Mouse (Mus musculus) left cerebral cortex, adult 8-10 months (tissue): ENCODE results near the gene H2-Q10. TPM values are rescaled to one million over a fixed set of nuclear protein-coding genes. Genes with fewer than 3 reads are reported as not detected.
"Not testable (repeated sequence)": the region's sequence is repeated elsewhere in the genome, so short reads cannot be mapped to it uniquely, and the experiment has no call there.

ENCODE experiments used
- DNase-seq, 2 experiments: peaks; one replicate each; pipeline ENCODE4 v3.0.0; 2022; ENCODE audit warnings: low spot score in 2 of 2
- total RNA-seq, 4 experiments: library from RNA; stranded (reverse); gene quantifications; 2 replicates each; pipeline ENCODE4 v1.2.4; 2022

The H2-Q10 gene
- under 1 TPM; 0.26 to 0.72 (median 0.38) TPM for total RNA-seq

GRCm38 (mm10) chr17:35469842-35470751, at the start of gene H2-Q10:
Gene H2-Q10 (plus strand): TSS chr17:35470089.
- DNase-seq = no peak

DNA sequence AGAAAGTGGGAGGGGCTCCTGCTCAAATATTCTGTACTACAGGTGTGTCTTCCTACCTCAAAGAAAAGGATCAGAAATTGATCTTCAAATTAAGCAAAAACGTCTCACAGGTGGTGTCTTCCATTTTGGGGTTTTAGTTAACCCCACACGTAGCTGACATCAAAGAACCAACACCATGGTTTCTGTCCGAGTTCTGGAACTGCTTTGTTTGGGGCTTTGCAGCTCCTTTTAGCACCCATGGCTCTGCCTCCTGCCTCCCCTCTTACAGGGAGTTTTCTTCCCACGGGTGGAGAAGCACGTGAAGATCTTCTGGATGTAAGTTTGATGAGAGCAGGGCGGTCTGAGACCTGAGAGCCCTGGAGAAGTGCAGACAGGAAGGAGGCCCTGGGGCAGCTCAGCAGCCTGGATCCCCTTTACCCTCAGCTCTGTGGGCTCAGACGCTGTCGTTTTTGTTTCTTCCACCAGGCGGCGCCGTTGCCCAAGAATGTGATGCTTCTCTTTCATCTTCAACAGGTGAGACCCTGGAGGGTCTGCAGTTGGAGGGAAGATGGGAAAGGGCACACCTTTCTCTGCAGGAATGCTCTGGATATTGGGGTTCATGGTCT, 49.6 kb upstream of the H2-Q10 start:
- DNase-seq = not testable (repeated sequence)

GRCm38 (mm10) chr17:35421331-35421730, 48.6 kb upstream of the H2-Q10 start:
- DNase-seq = not testable (repeated sequence)

DNA sequence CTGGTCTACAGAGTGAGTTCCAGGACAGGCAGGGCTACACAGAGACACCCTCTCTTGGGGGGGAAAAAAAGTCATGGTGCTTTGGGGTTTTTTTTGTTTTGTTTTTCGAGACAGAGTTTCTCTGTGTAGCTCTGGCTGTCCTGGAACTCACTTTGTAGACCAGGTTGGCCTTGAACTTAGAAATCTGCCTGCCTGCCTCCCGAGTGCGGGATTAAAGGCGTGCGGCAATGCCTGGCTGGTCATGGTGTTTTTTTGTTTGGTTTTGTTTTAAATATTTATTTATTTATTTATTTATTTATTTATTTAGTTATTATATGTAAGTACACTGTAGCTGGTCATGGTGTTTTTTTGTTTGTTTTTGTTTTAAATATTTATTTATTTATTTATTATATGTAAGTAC, 47.5 kb upstream of the H2-Q10 start:
- DNase-seq = not testable (repeated sequence)

DNA sequence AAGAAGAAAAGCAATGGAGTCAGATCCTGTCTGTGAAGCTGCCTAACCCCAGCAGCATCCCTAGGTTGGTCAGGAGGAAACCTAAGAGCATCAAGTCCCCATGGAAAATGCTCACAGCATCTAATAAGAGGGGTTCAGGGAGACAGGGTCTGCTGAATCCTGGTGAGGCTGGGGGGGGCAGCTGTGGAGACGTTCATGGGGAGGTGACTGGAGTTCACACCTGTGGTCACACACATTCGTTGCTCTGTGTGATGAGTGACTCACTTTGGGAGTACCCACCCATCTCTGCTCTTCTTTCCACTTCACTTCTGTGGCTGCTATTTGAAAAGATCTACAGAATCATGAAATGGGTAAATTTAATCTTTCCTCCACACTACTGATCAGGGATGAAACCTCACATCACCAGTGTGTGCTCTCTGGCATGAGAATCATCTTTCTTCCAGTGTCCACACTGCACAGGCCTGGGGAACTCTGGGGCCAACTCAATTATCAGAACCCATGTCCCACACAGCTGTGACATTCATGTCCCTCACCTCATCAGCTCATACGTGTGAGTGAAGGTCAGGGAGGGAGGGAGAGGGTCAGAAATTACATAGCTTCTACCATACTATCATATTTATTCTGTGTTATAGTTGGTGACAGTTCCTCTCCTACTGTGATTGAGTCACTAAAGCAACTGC, 46.6 kb upstream of the H2-Q10 start:
- DNase-seq = not testable (repeated sequence)

DNA sequence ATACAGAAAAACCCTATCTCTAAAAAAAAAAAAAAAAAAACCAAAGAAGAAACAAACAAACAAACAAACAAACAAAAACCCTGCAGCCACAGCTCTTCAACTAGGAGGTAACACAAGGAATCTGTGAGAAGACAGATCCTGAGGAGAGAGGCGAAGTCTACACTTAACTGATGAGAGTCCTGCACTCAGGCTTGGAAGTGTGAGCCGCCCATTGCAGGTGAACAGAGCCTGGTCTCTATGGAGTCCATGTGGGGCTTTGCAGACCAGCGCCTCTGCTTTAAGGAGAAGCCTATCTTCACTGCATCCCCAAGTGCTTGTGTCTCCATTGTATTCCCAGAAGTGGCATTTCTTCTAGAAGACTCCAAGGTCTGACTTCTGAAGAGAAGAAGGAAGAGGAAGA, 45.8 kb upstream of the H2-Q10 start:
- DNase-seq = not testable (repeated sequence)

DNA sequence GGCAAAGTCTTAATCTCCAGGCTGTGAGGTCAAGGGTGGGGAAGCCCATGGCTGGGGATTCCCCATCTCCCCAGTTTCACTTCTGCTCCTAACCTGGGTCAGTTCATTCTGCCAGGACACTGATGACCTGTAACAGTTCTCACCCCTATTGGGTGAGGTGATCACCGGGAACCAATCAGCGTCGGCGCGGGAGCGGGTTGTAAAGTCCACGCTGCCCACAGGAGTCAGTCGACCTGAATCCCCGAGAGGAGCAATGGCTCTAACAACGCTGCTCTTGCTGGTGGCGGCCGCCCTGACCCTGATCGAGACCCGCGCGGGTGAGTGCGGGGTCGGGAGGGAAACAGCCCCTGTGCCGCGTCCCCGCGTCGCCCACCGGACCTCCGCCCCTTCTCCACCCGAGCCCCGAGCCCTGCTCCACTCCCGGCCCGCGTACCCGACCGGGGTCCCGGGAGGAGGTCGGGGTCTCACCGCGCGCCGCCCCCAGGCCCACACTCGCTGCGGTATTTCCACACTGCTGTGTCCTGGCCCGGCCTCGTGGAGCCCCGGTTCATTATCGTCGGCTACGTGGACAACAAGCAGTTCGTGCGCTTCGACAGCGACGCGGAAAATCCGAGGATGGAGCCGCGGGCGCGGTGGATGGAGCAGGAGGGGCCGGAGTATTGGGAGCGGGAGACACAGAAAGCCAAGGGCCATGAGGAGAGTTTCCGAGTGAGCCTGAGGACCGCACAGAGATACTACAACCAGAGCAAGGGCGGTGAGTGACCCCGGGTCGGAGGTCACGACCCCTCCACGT, 45.1 kb upstream of the H2-Q10 start, which contains the start of gene H2-Q6:
Gene H2-Q6, plus strand, starts transcription at position 227 of the 793 bp plus-strand sequence.
- peak in 1 of 2 experiments; percentile 7 for DNase-seq

DNA sequence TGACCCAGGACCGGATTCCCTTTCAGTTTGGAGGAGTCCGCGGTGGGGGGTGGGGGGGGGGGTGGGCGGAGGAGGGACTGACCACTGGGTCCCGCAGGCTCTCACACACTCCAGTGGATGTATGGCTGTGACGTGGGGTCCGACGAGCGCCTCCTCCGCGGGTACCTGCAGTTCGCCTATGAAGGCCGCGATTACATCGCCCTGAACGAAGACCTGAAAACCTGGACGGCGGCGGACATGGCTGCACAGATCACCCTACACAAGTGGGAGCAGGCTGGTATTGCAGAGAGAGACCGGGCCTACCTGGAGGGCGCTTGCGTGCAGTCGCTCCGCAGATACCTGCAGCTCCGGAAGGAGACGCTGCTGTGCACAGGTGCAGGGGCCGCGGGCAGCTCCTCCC, 44.4 kb upstream of the H2-Q10 start:
- DNase-seq = peak in 1 of 2 experiments; percentile 4

- DNase-seq = not testable (repeated sequence)
Observed at GRCm38 (mm10) chr17:35428883-35429282, 41.0 kb upstream of the H2-Q10 start.

- DNase-seq = not testable (repeated sequence)
Observed at GRCm38 (mm10) chr17:35430671-35431070, 39.2 kb upstream of the H2-Q10 start.

- DNase-seq = not testable (repeated sequence)
Observed at GRCm38 (mm10) chr17:35432167-35432566, 37.7 kb upstream of the H2-Q10 start.

- not testable (repeated sequence) for DNase-seq
Observed at GRCm38 (mm10) chr17:35434836-35435235, 35.1 kb upstream of the H2-Q10 start.

DNA sequence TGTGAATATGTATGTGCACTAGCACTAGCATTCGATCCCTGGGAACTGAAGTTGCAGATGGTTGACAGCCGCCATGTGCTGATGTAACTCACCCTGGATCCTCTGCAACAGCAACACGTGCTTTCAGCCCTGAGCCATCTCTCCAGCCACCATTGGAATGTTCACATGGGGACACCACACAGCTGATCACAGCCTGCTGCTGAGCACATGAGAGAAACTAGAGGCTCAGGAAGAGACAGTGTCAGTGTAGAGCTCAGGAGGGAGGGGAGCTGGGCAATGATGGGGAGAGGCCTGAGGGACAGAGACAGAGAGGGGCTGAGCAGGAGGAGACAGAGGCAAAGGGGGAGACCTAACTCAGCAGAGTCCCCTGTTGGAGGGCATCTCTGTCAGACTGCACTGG, 34.3 kb upstream of the H2-Q10 start:
- DNase-seq = not testable (repeated sequence)

- DNase-seq = not testable (repeated sequence)
Observed at GRCm38 (mm10) chr17:35437386-35437936, 32.4 kb upstream of the H2-Q10 start.

GRCm38 (mm10) chr17:35438395-35438794, 31.5 kb upstream of the H2-Q10 start:
- DNase-seq = not testable (repeated sequence)

- DNase-seq = peak in 1 of 2 experiments; percentile 29
Observed at GRCm38 (mm10) chr17:35438885-35439284, 31.0 kb upstream of the H2-Q10 start, which contains the start of gene H2-Q7. Gene H2-Q7 (plus strand): TSS chr17:35439155.

DNA sequence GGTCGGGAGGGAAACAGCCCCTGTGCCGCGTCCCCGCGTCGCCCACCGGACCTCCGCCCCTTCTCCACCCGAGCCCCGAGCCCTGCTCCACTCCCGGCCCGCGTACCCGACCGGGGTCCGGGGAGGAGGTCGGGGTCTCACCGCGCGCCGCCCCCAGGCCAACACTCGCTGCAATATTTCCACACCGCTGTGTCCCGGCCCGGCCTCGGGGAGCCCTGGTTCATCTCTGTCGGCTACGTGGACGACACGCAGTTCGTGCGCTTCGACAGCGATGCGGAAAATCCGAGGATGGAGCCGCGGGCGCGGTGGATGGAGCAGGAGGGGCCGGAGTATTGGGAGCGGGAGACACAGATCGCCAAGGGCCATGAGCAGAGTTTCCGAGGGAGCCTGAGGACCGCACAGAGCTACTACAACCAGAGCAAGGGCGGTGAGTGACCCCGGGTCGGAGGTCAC, 30.6 kb upstream of the H2-Q10 start:
- DNase-seq = not testable (repeated sequence)

DNA sequence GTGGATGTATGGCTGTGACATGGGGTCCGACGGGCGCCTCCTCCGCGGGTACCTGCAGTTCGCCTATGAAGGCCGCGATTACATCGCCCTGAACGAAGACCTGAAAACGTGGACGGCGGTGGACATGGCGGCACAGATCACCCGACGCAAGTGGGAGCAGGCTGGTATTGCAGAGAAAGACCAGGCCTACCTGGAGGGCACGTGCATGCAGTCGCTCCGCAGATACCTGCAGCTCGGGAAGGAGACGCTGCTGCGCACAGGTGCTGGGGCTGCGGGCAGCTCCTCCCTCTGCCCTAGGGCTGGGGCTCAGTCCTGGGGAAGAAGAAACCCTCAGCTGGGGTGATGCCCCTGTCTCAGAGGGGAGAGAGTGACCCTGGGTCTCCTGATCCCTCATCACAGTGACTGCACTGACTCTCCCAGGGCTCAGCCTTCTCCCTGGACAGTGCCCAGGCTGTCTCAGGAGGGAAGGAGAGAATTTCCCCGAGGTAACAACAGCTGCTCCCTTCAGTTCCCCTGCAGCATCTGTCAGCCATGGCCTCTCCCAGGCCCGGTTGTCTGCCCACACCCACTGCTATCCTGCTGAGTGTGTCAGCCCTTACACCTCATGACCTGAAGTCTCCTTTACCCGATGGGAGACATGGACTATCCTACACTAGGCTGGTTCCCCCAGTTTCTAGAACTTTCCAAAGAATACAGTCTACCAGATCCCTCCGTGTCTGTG, 29.8 kb upstream of the H2-Q10 start:
- not testable (repeated sequence) for DNase-seq

- not testable (repeated sequence) for DNase-seq
Observed at GRCm38 (mm10) chr17:35442376-35442775, 27.5 kb upstream of the H2-Q10 start.

DNA sequence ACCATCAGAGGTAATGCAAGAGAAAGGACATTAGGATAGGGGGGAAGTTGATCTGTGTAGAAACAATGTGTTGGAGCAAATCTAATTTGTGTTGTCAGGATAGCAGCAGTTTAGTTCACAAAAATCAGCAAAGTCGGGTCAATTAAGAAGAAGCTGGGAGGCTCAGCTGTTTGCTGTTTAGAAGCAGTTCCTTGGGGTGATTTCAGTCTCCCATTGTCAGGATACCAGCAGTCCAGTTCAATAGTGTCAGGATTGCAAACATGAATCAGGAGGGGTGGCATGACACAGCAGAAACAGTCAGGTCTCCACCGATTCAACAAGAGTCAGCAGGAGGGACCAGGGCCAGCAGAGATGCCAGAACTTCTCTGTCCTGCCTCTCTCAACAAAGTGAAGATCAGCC, 25.4 kb upstream of the H2-Q10 start:
- not testable (repeated sequence) for DNase-seq
